Mouse (Mus musculus) neural tube, embryonic 15.5 days (tissue): ENCODE data around the gene Fam53a. TPM values are rescaled to one million over a fixed set of nuclear protein-coding genes. Genes with fewer than 3 reads are reported as not detected.

ENCODE experiments used
- ATAC-seq: fragments of 200-750 bp; cut with Nextera tagmentation; 2 replicates; pipeline ENCODE4 v1.8.0; 2017; ENCODE audit warnings: mild to moderate bottlenecking, moderate TSS enrichment, moderate library complexity; ENCODE audit not compliant: low FRiP score
- H3K27ac ChIP-seq: fragments of 300-500 bp; sonication (generic); replicated peaks from 2 replicates; pipeline ENCODE4 v1.5.1; 2015; ENCODE audit warnings: mild to moderate bottlenecking, inconsistent platforms
- H3K27me3 ChIP-seq: fragments of 300-500 bp; sonication (generic); replicated peaks from 2 replicates; pipeline ENCODE4 v1.6.1; 2015; ENCODE audit warnings: inconsistent platforms
- H3K36me3 ChIP-seq: fragments of 300-500 bp; sonication (generic); 2 replicates; pipeline ENCODE4 v1.6.1; 2015; ENCODE audit warnings: inconsistent platforms
- H3K4me1 ChIP-seq: fragments of 300-500 bp; sonication (generic); 2 replicates; pipeline ENCODE4 v1.6.1; 2015; ENCODE audit warnings: inconsistent platforms
- H3K4me2 ChIP-seq: fragments of 300-500 bp; sonication (generic); 2 replicates; pipeline ENCODE4 v1.6.1; 2015; ENCODE audit warnings: inconsistent platforms, mild to moderate bottlenecking, moderate library complexity
- H3K4me3 ChIP-seq: fragments of 300-500 bp; sonication (generic); replicated peaks from 2 replicates; pipeline ENCODE4 v1.5.1; 2015; ENCODE audit warnings: mild to moderate bottlenecking, inconsistent platforms
- H3K9ac ChIP-seq: fragments of 300-500 bp; sonication (generic); replicated peaks from 2 replicates; pipeline ENCODE4 v1.6.1; 2015; ENCODE audit warnings: mild to moderate bottlenecking, inconsistent platforms
- H3K9me3 ChIP-seq: fragments of 300-500 bp; sonication (generic); replicated peaks from 2 replicates; pipeline ENCODE4 v1.6.1; 2016; ENCODE audit warnings: inconsistent platforms
- WGBS: fragments of 180-500 bp; shearing (Covaris S2); methylation state at CpG from one replicate; pipeline ENCODE4 v1.1.7; 2015; ENCODE audit warnings: mixed read lengths; 5-methylcytosine and 5-hydroxymethylcytosine counted together
- polyA plus RNA-seq: library from polyadenylated mRNA; unstranded; fragments of >200 nt; fragmentation: Nextera tagmentation; extraction: Ambion mirVana; gene quantifications from 2 replicates; pipeline ENCODE4 v1.2.1, GENCODE M21; 2015

The Fam53a gene
- polyA plus RNA-seq = 25.5 and 31.9 TPM in 2 replicates

DNA sequence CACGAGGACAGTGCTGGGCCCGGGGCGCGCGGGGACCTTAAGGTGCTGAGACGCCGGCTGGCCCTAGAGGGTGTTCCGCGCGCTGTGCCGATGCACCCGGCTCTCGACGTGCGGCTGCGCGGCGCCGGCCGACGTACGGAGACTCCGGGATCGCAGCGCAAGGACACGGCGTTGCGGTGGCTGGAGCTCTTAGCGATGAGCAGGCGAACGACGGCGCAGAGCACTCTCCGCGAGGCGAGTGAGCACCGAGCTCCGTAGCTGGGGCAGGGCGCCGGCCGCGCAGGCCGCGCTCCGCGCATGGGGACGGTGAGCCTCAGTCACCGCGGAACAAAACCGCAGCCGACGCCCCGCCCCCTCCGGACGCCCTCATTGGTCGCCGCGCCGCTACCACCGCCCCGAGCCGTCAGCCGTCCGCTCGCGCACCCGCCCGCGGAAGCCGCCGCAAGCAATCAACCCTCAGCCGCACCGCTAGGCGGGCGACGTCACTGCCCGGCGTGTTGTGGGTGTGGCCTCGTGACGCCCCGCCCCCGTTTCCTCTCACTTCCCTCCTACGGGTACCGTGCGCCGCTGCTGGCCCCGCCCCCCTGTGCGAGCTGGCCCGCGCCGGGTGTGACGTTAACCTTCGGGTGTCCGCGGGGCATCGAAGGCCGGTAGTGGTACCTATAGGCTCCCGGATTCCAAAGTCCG lies at the start of gene Fam53a, which contains the start of gene Gm9903:
Gene Fam53a, minus strand, starts transcription at position 335 of the 687 bp plus-strand sequence.
Gene Gm9903, plus strand, starts transcription at position 625 of the 687 bp plus-strand sequence.
- Histone ChIP-seq H3K4me1 (peaks cover 23% of the 10 kb centered on the region), H3K9me3 (no peaks in the 10 kb centered on the region), H3K9ac (peak within 1 kb of the TSS; percentile 67), H3K27me3 (no peaks in the 10 kb centered on the region), H3K36me3 (no peaks in the 10 kb centered on the region), H3K4me2 (peak within 1 kb of the TSS; percentile 92), H3K4me3 (peak within 1 kb of the TSS; percentile 86), H3K27ac (peak within 1 kb of the TSS; percentile 92)
- ATAC-seq = peak; percentile 98
- under 1% methylated on average over 98 of the region's 99 CpGs for WGBS

DNA sequence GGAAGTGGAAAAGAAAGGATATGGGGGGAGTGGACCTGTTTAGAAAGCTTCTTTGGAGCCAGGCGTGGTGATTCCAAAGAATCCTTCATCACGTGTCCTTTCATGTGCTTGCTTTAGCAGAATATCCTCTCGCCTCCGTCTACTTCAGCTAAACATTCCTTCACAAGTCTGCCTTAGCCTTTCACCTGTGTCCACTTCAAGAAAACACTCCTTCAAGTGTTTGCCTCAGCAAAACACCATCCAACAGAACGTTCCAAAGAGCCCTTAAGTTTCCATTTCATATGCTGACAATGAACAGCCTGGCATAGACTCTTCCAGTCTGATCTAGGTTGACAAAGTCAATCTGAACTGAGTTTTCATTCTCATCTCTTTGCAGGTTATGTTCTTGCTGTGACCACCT lies 48.8 kb upstream of the Fam53a start:
- Histone ChIP-seq H3K4me2 (no peak overlapping the region), H3K9ac (no peak overlapping the region), H3K4me1 (peaks cover 14% of the 10 kb centered on the region; the same call in 1 of the 2 replicates), H3K4me3 (no peak overlapping the region), H3K9me3 (no peaks in the 10 kb centered on the region), H3K36me3 (no peaks in the 10 kb centered on the region), H3K27ac (no peak overlapping the region), H3K27me3 (no peaks in the 10 kb centered on the region)
- WGBS = 91% methylated on average over 5 of the region's 5 CpGs
- no peak for ATAC-seq

DNA sequence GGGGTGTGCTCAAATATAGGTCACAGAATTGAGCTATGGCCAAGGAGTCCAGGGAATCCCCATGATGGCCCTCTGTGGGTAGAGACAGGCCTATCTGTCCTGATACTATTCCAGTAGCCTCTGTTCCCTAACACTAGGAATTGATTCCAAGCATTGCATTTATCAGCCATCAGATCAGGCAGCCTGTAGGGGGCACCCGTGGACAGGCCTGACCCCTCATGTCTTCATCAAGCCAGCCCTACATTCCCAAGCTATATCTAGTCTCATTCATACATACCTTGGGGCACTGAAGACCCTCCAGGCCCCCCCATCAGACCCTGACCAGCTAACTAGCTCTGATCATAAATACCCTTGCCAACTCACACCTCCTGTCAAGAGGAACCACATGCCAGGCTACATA lies 46.5 kb upstream of the Fam53a start:
- Histone ChIP-seq H3K36me3 (no peaks in the 10 kb centered on the region), H3K27me3 (no peaks in the 10 kb centered on the region), H3K9me3 (no peaks in the 10 kb centered on the region), H3K4me1 (peaks cover 12% of the 10 kb centered on the region; the same call in 1 of the 2 replicates), H3K4me2 (no peak overlapping the region), H3K9ac (no peak overlapping the region), H3K4me3 (no peak overlapping the region), H3K27ac (no peak overlapping the region)
- ATAC-seq = no peak
- WGBS = 4% methylated on average over 1 of the region's 1 CpGs

DNA sequence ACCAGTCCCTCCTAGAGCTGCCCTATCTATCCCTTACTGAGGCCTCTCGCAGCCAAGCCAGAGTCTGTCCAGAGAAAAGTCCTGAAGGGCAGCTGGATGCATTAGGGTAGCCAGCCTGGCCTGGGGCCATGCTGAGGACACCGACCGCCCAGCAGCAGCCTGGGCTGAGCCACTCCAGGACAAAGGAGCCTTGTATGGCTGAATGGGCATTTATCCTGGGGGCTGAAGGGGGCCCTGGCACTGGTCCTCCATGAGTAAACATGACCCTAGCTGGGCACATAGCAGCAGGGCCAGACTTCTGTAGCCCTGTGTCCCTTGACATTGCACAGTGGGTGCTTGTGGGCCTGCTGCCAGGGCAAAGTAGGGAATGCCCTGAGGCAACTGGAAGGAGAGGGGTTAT lies 45.0 kb upstream of the Fam53a start:
- WGBS = 45% methylated on average over 3 of the region's 3 CpGs
- Histone ChIP-seq H3K4me1 (peaks cover 12% of the 10 kb centered on the region; the same call in 1 of the 2 replicates), H3K4me2 (no peak overlapping the region), H3K27me3 (no peaks in the 10 kb centered on the region), H3K36me3 (no peaks in the 10 kb centered on the region), H3K4me3 (no peak overlapping the region), H3K27ac (no peak overlapping the region), H3K9ac (no peak overlapping the region), H3K9me3 (no peaks in the 10 kb centered on the region)
- ATAC-seq = peak; percentile 78

DNA sequence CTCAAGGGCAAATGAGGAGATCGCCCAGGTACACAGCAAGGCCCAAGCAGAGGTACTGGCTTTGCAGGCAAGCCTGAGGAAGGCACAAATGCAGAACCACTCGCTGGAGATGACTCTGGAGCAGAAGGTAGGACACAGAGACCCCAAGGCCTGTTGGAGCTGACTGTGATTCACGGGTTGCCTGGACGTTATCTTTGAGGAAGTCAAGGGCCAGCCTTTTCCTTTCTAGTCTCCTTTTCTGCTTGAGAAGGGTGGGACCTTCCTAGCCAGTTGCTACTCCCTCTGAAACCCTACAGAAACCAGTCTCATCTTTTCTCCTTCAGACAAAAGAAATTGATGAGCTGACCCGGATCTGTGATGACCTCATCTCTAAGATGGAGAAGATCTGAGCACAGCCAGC lies 42.2 kb upstream of the Fam53a start:
- no peak for ATAC-seq
- H3K27ac ChIP-seq = no peak overlapping the region
- WGBS = 84% methylated on average over 5 of the region's 5 CpGs
- peaks cover 3% of the 10 kb centered on the region; the same call in 1 of the 2 replicates for H3K36me3 ChIP-seq
- no peak overlapping the region for H3K9ac ChIP-seq
- H3K9me3 ChIP-seq = no peaks in the 10 kb centered on the region
- H3K4me2 ChIP-seq = no peak overlapping the region
- H3K4me1 ChIP-seq = peaks cover 12% of the 10 kb centered on the region; the same call in 1 of the 2 replicates
- H3K4me3 ChIP-seq = no peak overlapping the region
- H3K27me3 ChIP-seq = no peaks in the 10 kb centered on the region

DNA sequence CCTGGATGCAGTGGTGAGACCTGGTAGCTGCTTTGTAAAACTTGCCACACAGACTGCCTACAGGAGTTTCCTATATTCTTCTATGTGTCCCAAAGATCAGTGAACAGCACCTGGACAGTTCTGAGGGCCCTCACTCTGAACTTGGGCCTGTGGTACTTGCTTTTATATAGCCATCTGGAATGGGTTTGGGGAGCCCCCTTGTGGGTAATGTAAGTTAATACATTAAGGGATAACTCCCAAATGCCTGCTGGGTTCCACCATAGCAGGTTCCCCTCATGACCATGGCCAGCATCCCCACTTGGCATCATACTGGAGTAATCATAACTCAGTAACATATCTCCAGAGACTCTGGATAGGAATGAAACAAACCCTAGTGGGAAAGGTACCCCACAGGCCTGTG lies 38.8 kb upstream of the Fam53a start:
- Histone ChIP-seq H3K4me1 (no peaks in the 10 kb centered on the region), H3K4me3 (no peak overlapping the region), H3K27ac (no peak overlapping the region), H3K27me3 (no peaks in the 10 kb centered on the region), H3K9me3 (no peaks in the 10 kb centered on the region), H3K36me3 (peaks cover 3% of the 10 kb centered on the region; the same call in 1 of the 2 replicates), H3K4me2 (no peak overlapping the region), H3K9ac (no peak overlapping the region)
- ATAC-seq = no peak

DNA sequence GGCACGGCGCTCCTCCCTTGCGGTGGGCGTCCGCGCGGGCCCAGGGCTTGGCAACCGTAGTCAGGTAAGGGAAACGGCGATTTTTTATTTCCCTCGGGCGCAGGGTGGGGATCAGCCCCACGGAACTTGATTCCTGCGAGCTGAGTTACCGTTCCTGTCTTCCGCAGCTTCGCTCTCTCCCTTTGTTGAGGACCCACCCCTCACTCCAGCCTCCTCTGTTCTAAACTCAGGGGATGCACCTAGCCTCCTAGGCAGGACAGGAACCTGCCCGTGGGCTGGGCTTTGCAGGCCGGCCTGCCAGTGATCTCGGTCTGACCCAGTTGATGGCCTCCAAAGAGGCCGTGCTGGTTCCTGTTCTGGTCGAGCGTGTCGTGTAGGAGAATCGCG lies 29.2 kb upstream of the Fam53a start:
- WGBS = under 1% methylated on average over 26 of the region's 26 CpGs
- peak; percentile 0; the same call in 1 of the 2 replicates for ATAC-seq
- Histone ChIP-seq H3K4me2 (peak overlapping the region; percentile 93), H3K9me3 (no peaks in the 10 kb centered on the region), H3K4me3 (peak overlapping the region; percentile 82), H3K4me1 (peaks cover 43% of the 10 kb centered on the region), H3K27me3 (no peaks in the 10 kb centered on the region), H3K36me3 (peaks cover 14% of the 10 kb centered on the region), H3K9ac (peak overlapping the region; percentile 56), H3K27ac (no peak overlapping the region)

DNA sequence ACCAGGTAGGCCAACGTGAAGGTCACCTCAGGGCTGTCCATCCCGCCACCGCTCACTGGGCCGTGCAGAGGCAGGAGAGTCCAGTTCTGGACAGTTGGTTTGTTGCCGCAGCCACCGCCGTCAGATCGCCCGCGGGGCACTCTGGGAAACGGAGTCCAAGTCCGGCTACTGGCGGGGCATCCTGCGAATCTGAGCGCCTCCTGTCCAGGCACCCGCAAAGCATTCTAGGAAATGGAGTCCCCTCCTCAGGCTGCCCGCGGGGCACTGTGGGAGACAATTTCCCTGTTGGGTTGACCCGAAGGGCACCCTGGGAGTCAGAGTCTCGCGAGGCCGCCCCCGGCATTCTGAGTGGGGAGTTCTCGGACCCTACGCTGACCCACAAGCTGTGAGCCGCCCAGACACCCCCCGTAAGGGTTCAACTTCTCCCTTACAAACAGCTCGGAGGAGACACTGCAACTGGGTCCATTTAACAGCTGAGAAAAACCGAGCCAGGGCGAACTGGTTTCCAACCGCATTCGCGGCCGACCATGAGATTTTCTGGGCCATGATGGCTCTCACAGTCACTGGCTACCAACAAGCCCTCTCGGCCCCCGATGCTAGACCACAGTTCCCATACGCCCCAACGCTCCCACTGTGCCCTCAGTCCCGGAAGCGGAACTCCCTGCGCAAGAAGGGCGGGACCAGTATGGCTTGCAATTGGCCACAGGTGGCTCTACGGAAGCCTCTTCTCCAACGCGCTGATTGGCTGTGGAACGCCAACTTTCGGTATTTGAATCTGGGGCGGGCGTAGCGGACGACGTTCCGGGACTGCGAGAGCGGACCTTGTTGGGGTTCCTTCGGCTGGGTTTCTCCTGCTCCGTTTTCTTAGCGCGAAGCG lies 28.6 kb upstream of the Fam53a start, which contains the start of the genes Tacc3 and Tmem129:
Gene Tacc3, plus strand, starts transcription at position 342 of the 877 bp plus-strand sequence.
Gene Tmem129, minus strand, starts transcription at position 630 of the 877 bp plus-strand sequence.
- Histone ChIP-seq H3K36me3 (peaks cover 14% of the 10 kb centered on the region), H3K27me3 (no peaks in the 10 kb centered on the region), H3K9ac (peak within 1 kb of the TSS; percentile 75), H3K27ac (peak within 1 kb of the TSS; percentile 99), H3K9me3 (no peaks in the 10 kb centered on the region), H3K4me3 (peak within 1 kb of the TSS; percentile 82), H3K4me2 (peak within 1 kb of the TSS; percentile 93), H3K4me1 (peaks cover 43% of the 10 kb centered on the region)
- ATAC-seq = peak; percentile 97
- under 1% methylated on average over 60 of the region's 60 CpGs for WGBS

DNA sequence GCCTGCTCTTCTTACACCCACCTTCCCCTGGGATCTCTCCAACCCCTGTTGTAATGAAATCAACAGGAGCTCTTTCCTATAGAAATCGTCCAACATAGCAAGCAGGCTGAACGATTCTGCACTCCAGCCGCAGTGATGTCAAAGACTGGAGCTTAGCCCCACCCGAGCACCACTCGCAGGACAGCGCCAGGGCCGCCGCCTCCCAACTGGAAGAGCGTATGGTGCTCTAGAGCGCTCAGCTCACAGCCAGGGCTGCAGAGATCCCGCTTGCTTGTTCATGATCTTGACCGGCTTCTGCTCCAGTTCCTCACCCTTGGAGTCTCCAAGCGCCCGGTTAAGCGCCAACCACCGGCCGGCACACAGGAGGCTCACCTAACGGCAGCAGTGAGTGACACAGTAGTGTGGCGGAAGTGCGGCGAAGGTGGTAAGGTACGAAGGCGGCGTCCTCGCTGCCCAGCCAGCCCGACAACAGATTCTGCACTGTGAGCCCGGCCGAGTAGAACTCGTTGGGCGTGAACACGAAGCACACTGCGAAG lies 27.9 kb upstream of the Fam53a start:
- no peaks in the 10 kb centered on the region for H3K9me3 ChIP-seq
- peak overlapping the region; percentile 93 for H3K4me2 ChIP-seq
- H3K27me3 ChIP-seq = no peaks in the 10 kb centered on the region
- peak overlapping the region; percentile 75 for H3K9ac ChIP-seq
- peaks cover 14% of the 10 kb centered on the region for H3K36me3 ChIP-seq
- under 1% methylated on average over 32 of the region's 32 CpGs for WGBS
- H3K4me3 ChIP-seq = peak overlapping the region; percentile 82
- H3K27ac ChIP-seq = peak overlapping the region; percentile 99
- ATAC-seq = peak; percentile 0; the same call in 1 of the 2 replicates
- H3K4me1 ChIP-seq = peaks cover 46% of the 10 kb centered on the region

DNA sequence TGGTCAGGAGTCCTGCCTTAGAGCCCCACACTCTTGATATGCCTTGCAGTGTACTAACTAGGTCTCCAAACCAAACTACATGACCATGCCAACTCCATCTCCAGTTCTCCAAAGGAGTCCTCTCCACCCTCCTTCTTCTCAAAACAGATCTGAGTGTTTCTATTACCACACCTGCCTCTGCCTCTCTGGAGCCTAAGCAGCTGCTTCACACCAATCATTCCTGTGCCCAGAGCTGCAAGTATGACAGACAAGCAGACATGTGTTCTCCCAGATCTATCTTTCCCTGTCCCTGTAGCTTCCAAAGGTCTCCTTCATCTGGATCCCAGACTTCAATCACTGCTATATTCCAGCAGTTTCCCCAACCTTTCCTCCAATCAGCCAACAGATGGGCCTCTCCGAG lies 27.3 kb upstream of the Fam53a start:
- peak overlapping the region; percentile 99 for H3K27ac ChIP-seq
- 42% methylated on average over 1 of the region's 1 CpGs for WGBS
- ATAC-seq = no peak
- H3K4me1 ChIP-seq = peaks cover 46% of the 10 kb centered on the region
- H3K27me3 ChIP-seq = no peaks in the 10 kb centered on the region
- peak overlapping the region; percentile 93 for H3K4me2 ChIP-seq
- H3K9ac ChIP-seq = peak overlapping the region; percentile 75
- H3K36me3 ChIP-seq = peaks cover 14% of the 10 kb centered on the region
- H3K4me3 ChIP-seq = peak overlapping the region; percentile 82
- H3K9me3 ChIP-seq = no peaks in the 10 kb centered on the region

DNA sequence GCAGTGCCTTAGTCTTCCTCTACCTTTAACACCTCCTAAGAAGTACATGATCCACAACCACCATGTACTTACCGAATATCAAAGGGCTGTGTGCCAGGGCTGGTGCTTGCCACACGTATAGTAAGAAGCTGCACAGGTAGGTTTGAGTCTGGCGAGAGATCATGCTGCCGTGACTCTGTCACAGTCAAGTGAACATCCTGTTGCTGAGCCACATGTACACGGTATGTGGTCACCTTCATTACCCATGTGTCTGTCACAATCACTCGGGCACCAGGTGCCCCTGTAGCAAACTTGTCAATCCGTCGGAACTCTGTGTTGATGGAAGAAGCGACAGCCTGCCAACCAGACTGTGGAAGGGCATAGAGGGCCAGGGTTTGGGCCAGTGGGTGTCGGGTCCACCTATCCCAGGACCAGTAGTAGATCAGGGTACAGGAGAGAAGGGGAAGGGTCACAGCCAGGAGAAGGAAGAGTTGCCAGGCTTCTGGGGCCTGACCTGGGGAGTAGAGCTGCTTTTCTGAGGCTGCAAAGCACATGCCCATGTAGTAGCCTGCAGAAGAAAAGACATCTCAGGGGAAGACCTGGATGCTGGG lies 25.9 kb upstream of the Fam53a start:
- Histone ChIP-seq H3K4me3 (no peak overlapping the region), H3K9ac (no peak overlapping the region), H3K27ac (no peak overlapping the region), H3K27me3 (no peaks in the 10 kb centered on the region), H3K4me1 (peaks cover 56% of the 10 kb centered on the region), H3K36me3 (peaks cover 14% of the 10 kb centered on the region), H3K4me2 (no peak overlapping the region), H3K9me3 (no peaks in the 10 kb centered on the region)
- ATAC-seq = no peak
- 95% methylated on average over 10 of the region's 10 CpGs for WGBS
